Mouse (Mus musculus) right cerebral cortex, adult 2 months (tissue): Measurements from ENCODE around the gene Snapc4.

Experiments
- DNase-seq, 2 experiments: peaks; one replicate each; pipeline ENCODE4 v3.0.0; 2021 to 2022; ENCODE audit warnings: low spot score in 2 of 2

Snapc4 gene

GRCm38 (mm10) chr2:26342044-26342443, 38.4 kb downstream of the Snapc4 start:
- DNase-seq = peak; percentile 80 to 82

DNA sequence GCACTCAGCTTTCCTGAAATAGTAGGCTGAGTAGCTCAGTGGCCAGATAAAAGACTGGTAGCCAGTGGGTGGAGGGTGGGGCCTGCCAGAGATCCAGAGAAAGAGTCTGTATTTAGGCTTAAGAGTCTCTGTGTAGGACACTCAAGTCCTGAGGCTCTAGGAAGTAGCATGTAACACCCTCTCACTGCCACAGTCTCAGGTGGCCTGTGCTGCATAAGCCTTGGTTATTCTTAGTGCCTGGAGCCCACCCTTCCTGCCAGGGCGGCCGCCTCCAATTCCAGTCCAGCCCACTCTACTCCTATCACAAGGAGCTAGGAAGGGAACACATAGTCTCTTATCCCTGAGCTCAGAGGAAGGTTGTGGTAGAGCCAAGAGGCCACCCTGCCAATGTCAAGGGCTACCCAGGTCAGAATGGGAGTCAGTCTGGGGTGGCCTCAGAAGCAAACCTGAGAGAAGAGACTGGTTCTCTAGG, 38.9 kb downstream of the Snapc4 start:
- DNase-seq = peak; percentile 55 to 56

- DNase-seq = no peak
Measured at GRCm38 (mm10) chr2:26339204-26339551, 41.3 kb downstream of the Snapc4 start.

- no peak for DNase-seq
Measured at GRCm38 (mm10) chr2:26338302-26339203, 41.9 kb downstream of the Snapc4 start.

DNA sequence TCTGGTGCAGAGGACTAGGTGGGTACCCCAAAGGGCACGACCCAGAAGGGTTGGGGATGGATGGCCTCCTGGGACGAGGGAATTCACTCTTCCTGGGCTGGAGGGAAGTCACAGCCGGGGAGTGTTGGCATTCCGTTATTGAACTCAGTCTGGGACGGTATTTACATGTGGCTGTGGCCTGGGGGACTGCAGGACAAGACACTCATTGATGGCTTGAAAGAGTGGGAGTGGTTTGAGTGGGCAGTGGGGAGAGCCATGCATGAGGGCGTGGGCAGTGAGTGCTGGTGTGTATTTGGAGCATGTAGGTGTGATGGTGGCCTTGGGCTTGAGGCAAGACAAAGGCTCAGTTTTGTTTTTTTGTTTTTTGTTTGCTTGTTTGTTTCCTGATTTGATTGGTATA, 49.8 kb downstream of the Snapc4 start:
- DNase-seq = no peak

GRCm38 (mm10) chr2:26330056-26330468, 50.4 kb downstream of the Snapc4 start:
- DNase-seq = no peak

DNA sequence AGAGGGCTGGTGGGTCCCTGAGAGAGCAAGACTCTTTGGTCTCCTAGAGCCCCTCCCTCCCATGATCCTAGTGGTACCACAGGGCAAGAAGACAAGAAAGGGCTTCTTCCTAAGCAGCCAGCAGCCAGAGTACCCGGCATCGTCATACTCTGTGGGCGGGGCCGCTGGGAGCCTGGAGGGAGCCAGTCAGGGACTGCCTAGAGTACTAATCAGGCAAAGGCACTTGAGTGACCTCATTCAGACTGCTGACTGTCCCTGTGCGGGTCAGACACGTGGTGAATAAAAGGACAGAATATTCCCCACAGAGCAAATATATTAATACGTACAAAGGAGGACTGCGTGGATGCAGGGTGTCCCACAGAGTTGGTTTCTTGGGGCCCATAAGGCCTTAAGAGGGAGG, 51.1 kb downstream of the Snapc4 start:
- DNase-seq = no peak

DNA sequence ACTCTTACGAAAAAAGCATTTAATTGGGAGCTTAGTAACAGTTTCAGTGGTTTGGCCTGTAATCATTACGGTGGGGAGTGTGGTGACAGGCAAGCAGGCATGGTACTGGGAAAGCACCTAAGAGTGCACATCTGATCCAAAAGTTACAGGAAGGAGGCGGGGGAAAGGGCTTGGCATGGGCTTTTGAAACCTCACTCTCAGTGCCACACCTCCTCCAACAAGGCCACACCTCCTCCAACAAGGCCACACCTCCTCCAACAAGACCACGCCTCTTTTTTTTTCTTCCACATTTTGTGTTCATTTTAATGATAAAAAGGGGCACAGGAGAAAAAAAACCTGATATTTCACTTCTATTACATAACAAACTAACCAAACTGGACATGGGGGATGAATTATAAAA, 52.6 kb downstream of the Snapc4 start:
- no peak for DNase-seq

GRCm38 (mm10) chr2:26325386-26326181, 54.9 kb downstream of the Snapc4 start:
- no peak for DNase-seq

GRCm38 (mm10) chr2:26324917-26325316, 55.5 kb downstream of the Snapc4 start:
- peak; percentile 64 for DNase-seq

- DNase-seq = no peak
Measured at GRCm38 (mm10) chr2:26323589-26324325, 56.7 kb downstream of the Snapc4 start.

DNA sequence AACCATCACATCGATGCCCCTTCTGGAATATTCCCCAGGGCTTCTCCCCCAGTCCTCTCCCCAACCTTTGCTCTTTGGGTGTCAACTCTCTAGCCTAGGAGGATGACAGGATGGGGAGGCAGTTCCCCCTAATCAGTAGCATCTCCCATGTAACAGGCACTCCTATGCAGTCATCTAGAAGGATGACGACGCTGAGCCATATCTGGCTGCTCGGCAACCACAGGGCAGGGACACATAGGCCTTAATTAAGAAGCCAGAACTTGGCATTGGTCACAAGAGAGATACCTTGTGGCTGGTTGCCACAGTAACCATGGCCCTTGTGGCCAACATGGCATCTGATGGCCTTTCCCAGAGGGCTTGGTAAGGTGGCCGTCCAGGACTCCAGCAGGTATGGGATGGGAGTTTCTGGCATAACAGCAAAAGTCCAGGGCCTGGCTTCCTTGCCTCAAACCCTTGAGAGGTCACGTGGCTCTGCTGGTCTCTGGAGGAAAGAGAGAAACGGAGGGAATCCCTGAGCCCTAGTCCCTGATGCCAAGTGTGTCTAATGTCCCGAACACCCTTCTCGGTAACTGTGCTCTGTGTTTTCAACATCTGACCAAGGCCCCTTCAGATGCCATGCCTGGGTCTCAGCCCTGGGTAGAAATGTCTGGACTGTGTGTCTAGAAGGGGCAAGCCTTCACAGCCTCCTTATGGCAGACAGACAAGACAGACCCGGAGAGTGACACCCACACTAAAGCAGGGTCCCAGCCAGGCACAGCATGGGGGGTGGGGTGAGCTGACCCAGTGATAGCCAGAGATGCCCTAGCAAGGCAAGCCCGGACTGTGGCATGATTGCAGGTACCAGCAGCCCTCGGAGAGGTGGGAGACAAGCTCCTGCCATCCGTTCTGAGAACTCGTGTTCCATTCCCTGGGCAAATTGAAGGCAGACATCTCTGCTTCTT, 59.9 kb downstream of the Snapc4 start:
- DNase-seq = no peak

DNA sequence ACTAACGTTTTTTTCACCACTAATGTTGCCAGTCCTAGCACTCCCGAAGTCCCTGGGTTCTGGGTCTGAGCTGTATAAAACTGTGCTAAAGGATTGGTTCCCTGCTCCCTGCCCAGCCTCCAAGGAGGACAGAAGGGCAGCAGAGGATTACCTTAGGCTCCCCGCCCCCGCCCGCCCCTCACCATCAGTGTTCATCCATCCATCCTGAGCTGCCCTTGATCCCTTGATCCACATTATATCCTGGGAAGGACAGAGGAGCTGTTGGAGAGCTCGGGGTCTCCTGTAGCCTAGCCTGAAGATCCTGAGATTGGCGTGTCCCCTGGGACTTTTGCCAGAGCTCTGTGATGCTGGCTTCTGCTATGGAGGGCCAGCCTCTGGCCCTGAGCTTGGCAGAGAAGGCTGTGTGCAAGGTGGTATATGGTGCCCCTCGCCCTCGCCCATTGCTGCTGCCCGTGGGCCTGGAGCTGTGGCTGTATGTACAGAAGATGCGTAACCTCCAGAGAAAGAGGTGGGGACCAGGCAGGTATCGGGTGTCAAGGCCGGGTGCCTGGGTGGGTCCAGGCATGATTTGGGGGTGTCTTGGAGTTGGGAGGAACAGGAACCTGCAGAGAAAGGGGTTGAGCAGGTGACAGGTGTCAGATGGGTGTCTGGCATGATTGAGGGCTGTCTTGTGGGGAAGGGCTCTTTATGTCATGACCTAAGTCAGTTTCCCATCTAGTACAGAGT, 60.8 kb downstream of the Snapc4 start:
- DNase-seq = no peak

GRCm38 (mm10) chr2:26319109-26319508, 61.3 kb downstream of the Snapc4 start:
- no peak for DNase-seq

DNA sequence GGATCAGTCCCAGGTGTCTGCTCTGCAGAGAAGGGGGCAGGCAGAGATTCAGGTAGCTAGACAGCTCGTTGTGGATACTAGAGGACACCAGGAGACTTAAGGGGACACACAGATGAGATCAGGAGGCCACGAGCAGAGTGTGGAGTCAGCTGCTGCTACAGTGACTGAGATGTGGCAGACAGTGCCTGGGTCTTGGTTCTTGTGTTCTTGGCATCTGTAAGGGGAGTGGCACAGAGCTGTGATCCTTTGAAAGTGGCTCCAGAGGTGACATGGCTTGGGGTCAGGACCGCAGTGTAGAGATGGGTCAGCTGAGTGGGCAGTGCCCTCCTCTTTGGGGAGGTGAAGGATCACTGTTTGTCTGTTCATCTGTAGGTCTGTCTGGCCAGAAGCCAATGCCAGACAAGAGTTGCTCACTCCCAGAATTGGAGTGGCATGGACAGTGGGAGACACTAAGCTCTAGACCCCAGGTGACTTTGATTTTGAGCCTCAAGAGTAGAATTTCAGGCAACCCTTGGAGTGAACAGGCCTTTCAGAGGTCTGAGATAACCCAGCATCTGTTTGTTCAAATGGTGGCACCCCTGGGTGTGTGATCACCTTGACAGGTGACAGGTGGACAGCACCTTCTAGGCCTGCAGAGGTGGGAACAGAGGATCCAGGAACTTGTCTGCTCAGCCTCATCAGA, 62.3 kb downstream of the Snapc4 start:
- no peak for DNase-seq

GRCm38 (mm10) chr2:26317371-26317770, 63.1 kb downstream of the Snapc4 start:
- DNase-seq = no peak

GRCm38 (mm10) chr2:26316576-26317246, 63.7 kb downstream of the Snapc4 start:
- DNase-seq = no peak

DNA sequence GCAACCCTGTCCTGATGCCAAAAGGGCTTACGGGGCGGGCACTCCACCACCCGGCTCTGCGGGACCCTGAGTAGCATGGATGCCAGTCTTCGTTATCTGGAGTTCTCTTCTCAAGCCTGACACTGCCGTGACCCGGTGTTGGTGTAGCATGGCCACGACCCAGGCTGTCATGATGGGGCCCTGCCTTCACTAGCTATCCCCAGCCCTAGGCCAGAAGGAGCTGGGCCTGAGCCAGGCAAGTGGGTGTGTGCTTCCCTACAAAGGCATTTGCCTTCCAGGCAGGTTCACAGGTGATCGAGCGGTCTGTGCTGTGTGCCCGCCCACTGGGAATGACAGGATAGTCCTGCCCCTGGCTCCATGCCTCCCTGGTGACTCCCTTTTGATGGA, 64.5 kb downstream of the Snapc4 start:
- DNase-seq = no peak
